Mouse (Mus musculus): ENCODE measurements at regions not wholly inside any gene's neighbourhood (a gene's known extent, or its start where the extent isn't known, plus 50 kb on each side); places are given as distances from the start of the nearest gene placed in this dataset.

DNA sequence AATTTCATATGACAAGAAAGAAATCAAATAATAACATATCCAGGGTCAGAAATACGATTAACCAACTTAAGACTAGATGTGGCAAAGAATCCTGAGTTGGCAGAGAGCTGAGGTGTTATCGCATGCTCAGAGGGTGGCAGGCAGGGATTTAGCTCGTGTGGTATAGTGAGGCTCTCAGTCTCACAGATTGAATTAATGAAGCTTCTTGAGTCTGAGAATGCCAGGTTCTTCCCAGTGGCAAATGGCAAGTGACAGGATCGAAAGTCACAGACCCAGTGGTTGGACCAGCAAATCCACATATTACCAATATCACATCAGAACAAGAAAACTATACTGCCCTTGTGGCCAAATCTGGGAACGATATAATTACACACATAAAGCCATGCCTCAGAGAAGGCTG lies 101.3 kb upstream of the Peli2 start:
- intact Hi-C loops (cut with DNase I) = no loop called here
- no peak overlapping the region for H3K4me3 ChIP-seq
- DNase-seq (ENCODE audit: extremely low spot score in 1 of 2, low spot score in 2 of 2) = no peak
- H3K27ac ChIP-seq = no peak overlapping the region
- no peak for TF ChIP-seq CTCF (IDR thresholded peaks at IDR 0.05)

DNA sequence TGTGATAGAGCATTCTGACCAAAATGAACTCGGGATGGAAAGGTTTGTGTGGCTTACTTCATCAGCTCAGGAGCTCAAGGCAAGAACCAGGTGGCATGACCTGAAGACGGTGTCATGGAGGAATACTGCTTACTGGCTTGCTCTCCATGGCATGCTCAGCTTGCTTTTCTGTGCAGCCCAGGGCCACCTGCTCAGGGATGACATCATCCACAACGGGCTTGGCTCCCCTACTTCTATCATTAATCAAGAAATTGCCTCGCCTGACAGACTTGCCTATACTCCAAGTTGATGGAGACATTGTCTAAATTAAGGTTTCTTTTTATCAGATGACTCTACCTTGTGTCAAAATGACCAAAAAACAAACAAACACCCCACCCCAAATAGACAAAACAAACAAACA lies 98.4 kb upstream of the Peli2 start:
- intact Hi-C loops (cut with DNase I) = no loop called here
- no peak overlapping the region for H3K27ac ChIP-seq
- no peak for TF ChIP-seq CTCF (IDR thresholded peaks at IDR 0.05)
- no peak for DNase-seq (ENCODE audit: extremely low spot score in 1 of 2, low spot score in 2 of 2)
- no peak overlapping the region for H3K4me3 ChIP-seq

DNA sequence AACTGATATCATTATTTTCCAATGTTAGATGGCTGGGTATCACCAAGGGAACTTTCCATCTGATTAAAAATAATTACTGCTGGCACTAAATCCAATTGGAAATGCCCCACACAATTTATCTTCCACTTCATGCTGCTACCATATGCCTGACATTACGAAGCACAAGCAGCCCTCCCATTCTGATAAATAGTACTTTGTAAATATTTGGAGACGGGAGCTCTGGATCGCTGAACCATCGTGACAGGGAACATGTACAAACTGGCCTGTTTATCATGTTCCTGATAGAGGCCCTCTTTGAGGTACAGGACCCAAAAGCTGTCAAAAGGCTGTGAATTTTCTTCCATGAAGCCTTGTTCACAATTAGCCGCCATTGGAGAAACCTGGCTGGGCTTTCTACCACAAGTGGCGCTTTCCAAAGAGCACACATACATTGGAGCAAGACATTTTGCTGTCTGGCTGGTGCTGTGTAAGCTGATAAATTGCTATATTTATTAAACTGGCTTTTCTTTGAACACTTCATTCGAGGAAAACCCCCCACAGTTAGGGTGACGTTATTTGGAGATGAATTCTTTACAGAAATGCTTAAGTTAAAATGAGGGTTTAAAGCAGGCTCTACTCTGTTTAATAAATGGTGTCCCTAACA lies 96.5 kb upstream of the Peli2 start:
- no peak for TF ChIP-seq CTCF (IDR thresholded peaks at IDR 0.05)
- intact Hi-C loops (cut with DNase I) = no loop called here
- no peak overlapping the region for H3K27ac ChIP-seq
- H3K4me3 ChIP-seq = no peak overlapping the region
- no peak for DNase-seq (ENCODE audit: extremely low spot score in 1 of 2, low spot score in 2 of 2)

DNA sequence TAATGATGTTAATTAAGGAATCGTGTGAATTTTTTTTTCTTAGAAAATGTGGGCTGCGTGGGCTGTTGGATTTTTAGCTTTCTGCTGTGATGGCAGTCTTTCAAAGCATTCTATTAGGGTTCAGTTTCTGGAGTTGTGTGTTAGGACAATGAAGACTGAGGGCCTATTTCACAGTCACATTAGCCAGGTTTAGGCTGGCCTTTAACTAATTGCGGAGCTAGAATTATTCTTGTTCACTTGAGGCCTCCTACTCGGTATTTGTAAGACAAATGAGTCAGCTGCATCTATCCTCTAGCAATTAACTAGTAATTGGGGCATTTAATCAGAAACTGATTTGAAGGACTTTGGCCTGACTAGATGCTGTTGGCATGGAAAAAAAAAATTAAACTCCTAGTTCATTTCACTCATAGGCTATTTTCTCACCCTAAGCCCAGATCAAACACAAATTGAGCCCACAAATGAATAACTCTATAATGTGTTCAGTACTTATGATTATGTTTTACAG lies 81.3 kb upstream of the Peli2 start:
- no peak for TF ChIP-seq CTCF (IDR thresholded peaks at IDR 0.05)
- DNase-seq (ENCODE audit: extremely low spot score in 1 of 2, low spot score in 2 of 2) = no peak
- intact Hi-C loops (cut with DNase I) = no loop called here

DNA sequence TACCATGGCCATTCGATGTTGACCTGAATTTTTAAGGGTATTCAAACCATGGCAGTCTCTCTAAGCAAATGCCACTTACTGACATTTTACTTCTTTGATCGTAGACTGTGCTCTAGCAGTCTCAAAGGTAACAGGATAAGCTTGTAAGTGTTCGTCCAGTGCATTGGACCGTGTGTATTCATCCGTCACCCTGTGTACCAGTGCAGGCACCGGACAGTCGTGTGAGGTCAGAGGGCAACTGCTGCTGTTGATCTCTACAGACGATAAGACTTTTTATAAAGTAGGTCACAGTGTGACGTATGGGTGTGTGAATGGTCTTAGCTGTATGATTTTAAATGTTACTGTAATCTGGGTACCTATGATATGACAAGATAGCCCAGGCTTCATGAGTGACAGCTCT lies 74.5 kb upstream of the Peli2 start:
- no peak for TF ChIP-seq CTCF (IDR thresholded peaks at IDR 0.05)
- no peak overlapping the region for H3K27ac ChIP-seq
- intact Hi-C loops (cut with DNase I) = loop anchor here (5.0 kb wide), 1 partner anchor 154 kb away; no protein-coding TSS in a partner anchor
- no peak for DNase-seq (ENCODE audit: extremely low spot score in 1 of 2, low spot score in 2 of 2)
- H3K4me3 ChIP-seq = no peak overlapping the region

More for the DNA sequence above, 81.3 kb upstream of the Peli2 start:
- no peak overlapping the region for H3K27ac ChIP-seq
- no peak overlapping the region for H3K4me3 ChIP-seq

GRCm38 (mm10) chr14:48046831-48047230 lies 73.8 kb upstream of the Peli2 start:
- intact Hi-C loops (cut with DNase I) = loop anchor here (5.0 kb wide), 1 partner anchor 155 kb away; no protein-coding TSS in a partner anchor
- TF ChIP-seq CTCF (IDR thresholded peaks at IDR 0.05) = no peak
- DNase-seq (ENCODE audit: extremely low spot score in 1 of 2, low spot score in 2 of 2) = no peak
- Histone ChIP-seq H3K4me3 (no peak overlapping the region), H3K27ac (no peak overlapping the region)

DNA sequence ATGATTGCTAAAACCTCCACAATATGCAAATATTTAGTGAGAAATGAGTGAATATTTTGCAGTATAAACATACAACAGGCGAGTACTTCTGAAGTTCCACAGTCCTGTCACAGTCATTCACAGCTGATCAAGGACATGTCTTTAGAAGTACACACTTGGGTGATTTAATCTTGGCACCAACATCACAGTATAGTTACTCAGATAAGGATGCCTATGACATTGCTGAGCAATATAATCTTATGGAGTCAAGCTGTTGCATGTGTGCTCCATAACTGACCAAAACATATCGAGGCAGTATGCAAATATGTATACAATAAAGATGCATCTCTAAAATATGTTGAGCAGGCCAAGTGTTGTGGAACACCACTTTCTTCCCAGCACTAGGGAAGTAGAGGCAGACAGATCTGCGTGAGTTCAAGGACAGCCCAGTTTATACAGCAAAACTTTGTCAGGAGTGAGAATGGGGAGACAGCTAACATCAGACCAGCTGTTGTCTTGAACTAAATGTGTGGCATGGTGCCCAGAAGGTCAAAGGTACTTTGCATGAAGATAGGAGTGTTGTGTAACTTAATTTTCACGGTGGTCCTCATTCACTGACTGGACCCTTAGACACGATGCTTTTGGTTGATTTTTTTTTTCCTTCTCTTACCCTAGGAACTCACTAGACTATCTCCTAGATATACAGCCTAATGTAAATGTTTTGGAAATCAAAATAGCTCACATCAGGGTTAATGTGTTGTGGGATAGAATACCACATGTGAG lies 70.7 kb upstream of the Peli2 start:
- intact Hi-C loops (cut with DNase I) = loop anchor here (5.0 kb wide), 2 partner anchors 38 to 158 kb away; no protein-coding TSS in a partner anchor
- DNase-seq (ENCODE audit: extremely low spot score in 1 of 2, low spot score in 2 of 2) = no peak
- TF ChIP-seq CTCF (IDR thresholded peaks at IDR 0.05) = no peak
- Histone ChIP-seq H3K4me3 (no peak overlapping the region), H3K27ac (no peak overlapping the region)

- TF ChIP-seq CTCF (IDR thresholded peaks at IDR 0.05) = no peak
- no peak overlapping the region for H3K4me3 ChIP-seq
- no peak overlapping the region for H3K27ac ChIP-seq
- intact Hi-C loops (cut with DNase I) = loop anchor here (5.0 kb wide), 1 partner anchor 38 kb away; no protein-coding TSS in a partner anchor
- no peak for DNase-seq (ENCODE audit: extremely low spot score in 1 of 2, low spot score in 2 of 2)
These were observed 70.2 kb upstream of the Peli2 start for GRCm38 (mm10) chr14:48050460-48050760.

DNA sequence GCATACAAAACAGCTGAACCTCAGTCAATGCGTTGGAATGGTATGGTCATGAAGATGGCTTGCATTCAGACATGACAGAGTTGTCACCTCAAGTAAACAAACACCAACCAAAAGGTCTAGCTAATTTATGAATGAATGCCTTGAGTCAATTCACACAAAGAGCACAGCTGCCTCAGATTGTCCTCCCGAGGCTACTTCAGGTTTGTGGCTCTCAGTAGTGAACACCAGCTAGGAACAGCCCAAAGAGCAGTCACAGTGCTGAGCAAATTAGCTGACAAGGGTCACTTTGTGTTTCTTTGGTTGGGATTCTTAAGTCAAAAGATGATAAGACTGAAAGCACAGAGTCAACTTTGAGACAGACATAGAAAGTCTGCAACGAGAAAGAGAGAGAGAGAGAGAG lies 68.7 kb upstream of the Peli2 start:
- intact Hi-C loops (cut with DNase I) = loop anchor here (2.0 to 5.0 kb wide), 2 partner anchors 40 to 69 kb away; partner anchors contain the start of gene Peli2
- no peak for TF ChIP-seq CTCF (IDR thresholded peaks at IDR 0.05)
- Histone ChIP-seq H3K4me3 (no peak overlapping the region), H3K27ac (peak overlapping the region; percentile 53)
- no peak for DNase-seq (ENCODE audit: extremely low spot score in 1 of 2, low spot score in 2 of 2)

GRCm38 (mm10) chr14:48052405-48052804 lies 68.2 kb upstream of the Peli2 start:
- intact Hi-C loops (cut with DNase I) = loop anchor here (2.0 to 5.0 kb wide), 2 partner anchors 40 to 68 kb away; partner anchors contain the start of gene Peli2
- H3K27ac ChIP-seq = 0 out of 2 replicates have a peak overlapping the region, but pooled peaks have one; percentile 24
- no peak for TF ChIP-seq CTCF (IDR thresholded peaks at IDR 0.05)
- no peak overlapping the region for H3K4me3 ChIP-seq
- DNase-seq (ENCODE audit: extremely low spot score in 1 of 2, low spot score in 2 of 2) = no peak

GRCm38 (mm10) chr14:48053151-48053550 lies 67.5 kb upstream of the Peli2 start:
- no peak for TF ChIP-seq CTCF (IDR thresholded peaks at IDR 0.05)
- intact Hi-C loops (cut with DNase I) = loop anchor here (2.0 to 5.0 kb wide), 2 partner anchors 41 to 68 kb away; partner anchors contain the start of gene Peli2
- no peak for DNase-seq (ENCODE audit: extremely low spot score in 1 of 2, low spot score in 2 of 2)
- H3K27ac ChIP-seq = no peak overlapping the region; the same call in 1 of the 2 replicates
- H3K4me3 ChIP-seq = no peak overlapping the region

GRCm38 (mm10) chr14:48054719-48055118 lies 65.9 kb upstream of the Peli2 start:
- TF ChIP-seq CTCF (IDR thresholded peaks at IDR 0.05) = peak; percentile 29
- intact Hi-C loops (cut with DNase I) = loop anchor here (5.0 kb wide), 1 partner anchor 42 kb away; no protein-coding TSS in a partner anchor

More at GRCm38 (mm10) chr14:48054719-48055118, 65.9 kb upstream of the Peli2 start:
- no peak for DNase-seq (ENCODE audit: extremely low spot score in 1 of 2, low spot score in 2 of 2)
- Histone ChIP-seq H3K27ac (no peak overlapping the region), H3K4me3 (no peak overlapping the region)
